Mouse (Mus musculus) limb, embryonic 13.5 days (tissue): ENCODE measurements at regions not wholly inside any gene's neighbourhood (a gene's known extent, or its start where the extent isn't known, plus 50 kb on each side); places are given as distances from the start of the nearest gene placed in this dataset.

Experiments
- ATAC-seq: fragments of 200-750 bp; cut with Nextera tagmentation; 2 replicates; pipeline ENCODE4 v1.8.0; 2017; ENCODE audit warnings: low read depth, moderate number of reproducible peaks, moderate TSS enrichment; ENCODE audit not compliant: low FRiP score
- H3K27ac ChIP-seq: fragments of 300-500 bp; sonication (generic); 2 replicates; pipeline ENCODE4 v1.5.1; 2015; ENCODE audit warnings: inconsistent platforms, mild to moderate bottlenecking, moderate library complexity
- H3K27me3 ChIP-seq: fragments of 300-500 bp; sonication (generic); 2 replicates; pipeline ENCODE4 v1.6.1; 2015; ENCODE audit warnings: mild to moderate bottlenecking, inconsistent platforms
- H3K36me3 ChIP-seq: fragments of 300-500 bp; sonication (generic); 2 replicates; pipeline ENCODE4 v1.6.1; 2015; ENCODE audit warnings: inconsistent platforms, mild to moderate bottlenecking, moderate library complexity
- H3K4me1 ChIP-seq: fragments of 300-500 bp; sonication (generic); 2 replicates; pipeline ENCODE4 v1.6.1; 2015; ENCODE audit warnings: inconsistent platforms
- H3K4me2 ChIP-seq: fragments of 300-500 bp; sonication (generic); replicated peaks from 2 replicates; pipeline ENCODE4 v1.6.1; 2015; ENCODE audit warnings: inconsistent platforms, mild to moderate bottlenecking, moderate library complexity
- H3K4me3 ChIP-seq: fragments of 300-500 bp; sonication (generic); 2 replicates; pipeline ENCODE4 v1.5.1; 2015; ENCODE audit warnings: moderate library complexity, mild to moderate bottlenecking, inconsistent platforms
- H3K9ac ChIP-seq: fragments of 300-500 bp; sonication (generic); 2 replicates; pipeline ENCODE4 v1.6.1; 2015; ENCODE audit warnings: mild to moderate bottlenecking, inconsistent platforms
- H3K9me3 ChIP-seq: fragments of 300-500 bp; sonication (generic); 2 replicates; pipeline ENCODE4 v1.6.1; 2016; ENCODE audit warnings: inconsistent platforms
- WGBS: fragments of 180-500 bp; shearing (Covaris S2); methylation state at CpG from one replicate; pipeline ENCODE4 v1.1.7; 2015; 5-methylcytosine and 5-hydroxymethylcytosine counted together

DNA sequence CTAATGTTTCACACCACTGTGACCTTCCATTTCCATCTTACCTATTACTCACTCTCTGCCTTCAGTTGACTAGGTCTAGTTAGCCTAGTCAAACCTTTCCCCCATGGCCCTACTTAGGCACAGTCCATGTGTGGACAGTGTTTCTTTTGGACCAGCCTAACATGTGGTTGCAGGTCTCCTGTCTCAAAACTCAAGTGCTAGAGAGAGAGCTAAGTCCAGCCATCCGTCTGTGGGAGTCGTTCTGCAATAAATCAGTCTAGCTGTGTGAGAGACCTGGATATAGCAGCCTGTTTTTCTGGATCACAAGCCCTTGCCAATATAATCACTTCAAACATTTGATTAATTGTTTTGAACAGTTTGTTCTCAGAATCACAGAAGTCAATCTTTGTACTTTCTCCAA, 57.2 kb upstream of the Arhgef26 start:
- H3K4me2 ChIP-seq = no peak overlapping the region
- H3K4me3 ChIP-seq = no peak overlapping the region
- no peaks in the 10 kb centered on the region for H3K4me1 ChIP-seq
- no peak overlapping the region for H3K9ac ChIP-seq
- no peaks in the 10 kb centered on the region for H3K9me3 ChIP-seq
- H3K27ac ChIP-seq = no peak overlapping the region
- no peak for ATAC-seq
- H3K36me3 ChIP-seq = no peaks in the 10 kb centered on the region
- WGBS = 44% methylated on average over 2 of the region's 2 CpGs
- no peaks in the 10 kb centered on the region for H3K27me3 ChIP-seq
